Mouse (Mus musculus): ENCODE data around the gene Orm1. TPM values are rescaled to one million over a fixed set of nuclear protein-coding genes. Genes with fewer than 3 reads are reported as not detected.
A peak's percentile ranks its signal among the peaks of the same experiment; 100 is the strongest.

Gene Orm1
- polyA plus RNA-seq (2021), result 0.42 TPM

GRCm38 (mm10) chr4:63344295-63344694 is at the start of gene Orm1:
Gene Orm1, plus strand, starts transcription at chr4:63344560.
- no peak for DNase-seq (ENCODE audit: low read depth, low spot score)
- H3K27me3 ChIP-seq, result no peaks in the 10 kb centered on the region
- ATAC-seq, result peak; percentile 29
- ChIA-PET POLR2A (interaction anchor here (1.2 kb wide), 1 partner anchor 10 kb away, joined by 4 read pairs; no protein-coding TSS in a partner anchor), CTCF (interaction anchor here (1.1 kb wide), 1 partner anchor 10 kb away, joined by 3 read pairs; no protein-coding TSS in a partner anchor)
- in situ Hi-C loops (cut with MboI; ENCODE audit: low pct_unique_long_range_greater_than_20kb), result no loop called here
- TF ChIP-seq CTCF (IDR thresholded peaks at IDR 0.05), result no peak

DNA sequence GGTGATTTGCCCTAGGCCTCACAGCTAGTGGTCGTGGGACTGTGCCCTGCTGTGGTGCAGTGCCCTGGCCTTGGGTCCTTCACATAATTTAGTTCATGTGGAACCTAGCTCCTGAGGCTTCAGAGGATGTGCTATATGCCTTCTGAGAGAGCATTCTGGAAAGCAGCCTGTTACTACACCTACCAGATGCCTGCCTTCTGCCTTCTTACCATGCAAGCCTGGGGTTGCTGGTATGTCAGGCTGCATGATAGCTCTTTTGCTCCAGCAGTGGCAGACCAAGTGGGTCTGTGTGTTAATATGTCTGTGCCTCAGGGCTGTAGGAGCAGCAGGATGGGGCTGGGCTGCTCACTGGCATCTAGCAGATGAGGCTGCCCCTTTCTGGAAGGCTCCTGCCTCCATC is 48.7 kb upstream of the Orm1 start:
- ChIA-PET POLR2A (no interaction called here), CTCF (no interaction called here)
- no peak for DNase-seq (ENCODE audit: low read depth, low spot score)
- ATAC-seq, result no peak
- in situ Hi-C loops (cut with MboI; ENCODE audit: low pct_unique_long_range_greater_than_20kb), result no loop called here
- no peaks in the 10 kb centered on the region for H3K27me3 ChIP-seq
- TF ChIP-seq CTCF (IDR thresholded peaks at IDR 0.05), result no peak

DNA sequence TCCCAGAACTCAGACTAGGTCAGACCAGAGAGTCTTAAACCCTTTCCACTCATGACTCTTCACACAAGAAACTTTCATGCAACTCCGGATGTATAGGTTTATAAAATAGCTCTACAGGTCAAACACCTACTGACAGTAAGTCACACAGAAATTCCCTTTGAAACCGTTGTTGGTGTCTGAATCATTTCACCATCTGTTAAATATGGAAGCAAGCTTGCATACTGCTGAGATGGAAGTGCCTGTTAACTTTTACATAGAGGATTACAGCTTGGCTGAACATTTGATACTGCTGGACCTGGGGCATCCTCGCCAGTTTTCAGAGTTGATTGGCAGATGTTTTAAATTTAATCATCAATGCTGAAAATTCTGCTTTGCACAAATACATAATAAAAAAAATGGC is 48.1 kb upstream of the Orm1 start:
- POLR2A ChIA-PET, result no interaction called here
- CTCF ChIA-PET, result no interaction called here
- no peak for TF ChIP-seq CTCF (IDR thresholded peaks at IDR 0.05)
- DNase-seq (ENCODE audit: low read depth, low spot score), result no peak
- H3K27me3 ChIP-seq, result no peaks in the 10 kb centered on the region
- in situ Hi-C loops (cut with MboI; ENCODE audit: low pct_unique_long_range_greater_than_20kb), result no loop called here
- no peak for ATAC-seq

GRCm38 (mm10) chr4:63296876-63297275 is 47.5 kb upstream of the Orm1 start:
- DNase-seq (ENCODE audit: low read depth, low spot score) (no peak), ATAC-seq (no peak)
- no peak for TF ChIP-seq CTCF (IDR thresholded peaks at IDR 0.05)
- in situ Hi-C loops (cut with MboI; ENCODE audit: low pct_unique_long_range_greater_than_20kb), result no loop called here
- no peaks in the 10 kb centered on the region for H3K27me3 ChIP-seq
- POLR2A ChIA-PET, result no interaction called here
- CTCF ChIA-PET, result interaction anchor here (1.0 kb wide), 1 partner anchor 80 kb away, joined by 3 read pairs; no protein-coding TSS in a partner anchor

DNA sequence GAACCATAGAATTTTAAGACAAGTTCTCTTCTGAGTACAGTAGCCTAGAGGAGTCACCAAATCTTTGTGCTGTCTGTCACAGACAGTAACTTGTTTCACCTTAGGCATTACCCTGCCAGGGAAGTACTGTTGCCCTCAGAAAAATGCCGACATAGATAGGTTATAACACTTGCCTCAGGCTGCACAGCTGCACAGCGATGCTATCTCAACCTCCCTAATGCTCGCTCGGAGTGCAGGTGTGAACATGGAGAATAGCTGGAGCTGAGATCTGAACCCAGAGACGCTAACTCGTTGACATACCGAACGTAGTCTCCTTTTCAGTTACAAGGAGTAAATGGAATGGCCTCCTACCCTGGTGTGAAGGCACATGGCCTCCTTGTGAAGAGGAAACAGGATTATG is 46.2 kb upstream of the Orm1 start:
- TF ChIP-seq CTCF (IDR thresholded peaks at IDR 0.05), result no peak
- no peaks in the 10 kb centered on the region for H3K27me3 ChIP-seq
- in situ Hi-C loops (cut with MboI; ENCODE audit: low pct_unique_long_range_greater_than_20kb), result no loop called here
- ChIA-PET POLR2A (no interaction called here), CTCF (interaction anchor here (1.0 kb wide), 1 partner anchor 82 kb away, joined by 3 read pairs; no protein-coding TSS in a partner anchor)
- ATAC-seq, result no peak
- no peak for DNase-seq (ENCODE audit: low read depth, low spot score)

GRCm38 (mm10) chr4:63302641-63303040 is 41.7 kb upstream of the Orm1 start:
- ATAC-seq (no peak), DNase-seq (ENCODE audit: low read depth, low spot score) (no peak)
- ChIA-PET CTCF (no interaction called here), POLR2A (no interaction called here)
- H3K27me3 ChIP-seq, result no peaks in the 10 kb centered on the region
- no peak for TF ChIP-seq CTCF (IDR thresholded peaks at IDR 0.05)
- in situ Hi-C loops (cut with MboI; ENCODE audit: low pct_unique_long_range_greater_than_20kb), result no loop called here

DNA sequence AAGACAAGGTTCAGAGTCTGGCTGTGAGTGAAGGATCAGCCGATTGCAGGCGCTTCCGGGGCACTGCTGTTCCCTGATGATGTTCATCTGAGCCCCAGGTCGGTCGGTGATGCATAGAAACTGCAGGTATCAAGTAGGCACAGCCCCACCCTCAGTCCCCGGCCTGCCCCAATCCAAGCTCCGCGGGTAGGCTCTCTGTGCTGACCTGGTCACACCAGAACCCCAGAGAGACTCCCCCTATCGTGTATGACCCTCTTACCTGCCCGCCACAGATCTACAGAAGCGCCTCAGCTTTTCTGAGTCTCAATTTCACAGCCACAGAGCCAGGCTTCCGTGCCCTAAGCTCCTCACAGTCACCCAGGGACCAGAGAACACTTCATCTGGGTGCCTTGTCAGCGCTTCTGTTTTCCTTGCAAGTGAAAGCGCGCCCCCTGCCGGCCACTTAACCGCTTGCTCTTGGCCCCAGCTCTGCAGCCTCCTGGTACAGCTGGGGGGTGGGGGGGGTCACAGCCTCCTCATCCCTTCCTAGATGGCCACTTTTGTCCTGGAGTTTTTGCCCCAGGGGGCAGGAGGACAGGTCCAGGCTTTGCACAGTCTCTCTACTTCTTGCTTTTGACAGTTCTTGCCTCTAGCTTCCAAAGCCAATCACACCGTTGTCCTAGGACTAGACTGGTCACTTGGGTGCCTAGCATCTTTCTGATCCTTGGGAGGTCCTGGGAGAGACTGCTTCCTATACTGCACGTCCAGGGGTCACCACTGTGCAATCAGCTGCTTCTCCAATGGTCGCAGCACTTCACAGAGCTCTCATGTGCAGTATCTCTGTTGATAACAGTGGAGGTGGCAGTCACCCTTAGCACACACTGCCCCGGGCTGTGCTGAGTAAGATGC is 36.9 kb upstream of the Orm1 start:
- no peaks in the 10 kb centered on the region for H3K27me3 ChIP-seq
- CTCF ChIA-PET, result interaction anchor here (0.7 to 2.7 kb wide), 12 partner anchors 8 to 126 kb away, joined by 3 to 20 read pairs (median 4); no protein-coding TSS in a partner anchor
- DNase-seq (ENCODE audit: low read depth, low spot score), result no peak
- in situ Hi-C loops (cut with MboI; ENCODE audit: low pct_unique_long_range_greater_than_20kb), result loop anchor here (5.0 kb wide), 1 partner anchor 90 kb away; no protein-coding TSS in a partner anchor
- POLR2A ChIA-PET, result interaction anchor here (1.2 kb wide), 1 partner anchor 91 kb away, joined by 3 read pairs; no protein-coding TSS in a partner anchor
- no peak for TF ChIP-seq CTCF (IDR thresholded peaks at IDR 0.05)
- no peak for ATAC-seq

- H3K27me3 ChIP-seq, result no peaks in the 10 kb centered on the region
- no peak for DNase-seq (ENCODE audit: low read depth, low spot score)
- in situ Hi-C loops (cut with MboI; ENCODE audit: low pct_unique_long_range_greater_than_20kb), result loop anchor here (5.0 kb wide), 1 partner anchor 91 kb away; no protein-coding TSS in a partner anchor
- TF ChIP-seq CTCF (IDR thresholded peaks at IDR 0.05), result no peak
- ATAC-seq, result no peak
- ChIA-PET POLR2A (no interaction called here), CTCF (interaction anchor here (1.2 to 2.7 kb wide), 5 partner anchors 56 to 96 kb away, joined by 3 to 20 read pairs (median 5); no protein-coding TSS in a partner anchor)
These were observed 36.0 kb upstream of the Orm1 start for GRCm38 (mm10) chr4:63308316-63308715.

DNA sequence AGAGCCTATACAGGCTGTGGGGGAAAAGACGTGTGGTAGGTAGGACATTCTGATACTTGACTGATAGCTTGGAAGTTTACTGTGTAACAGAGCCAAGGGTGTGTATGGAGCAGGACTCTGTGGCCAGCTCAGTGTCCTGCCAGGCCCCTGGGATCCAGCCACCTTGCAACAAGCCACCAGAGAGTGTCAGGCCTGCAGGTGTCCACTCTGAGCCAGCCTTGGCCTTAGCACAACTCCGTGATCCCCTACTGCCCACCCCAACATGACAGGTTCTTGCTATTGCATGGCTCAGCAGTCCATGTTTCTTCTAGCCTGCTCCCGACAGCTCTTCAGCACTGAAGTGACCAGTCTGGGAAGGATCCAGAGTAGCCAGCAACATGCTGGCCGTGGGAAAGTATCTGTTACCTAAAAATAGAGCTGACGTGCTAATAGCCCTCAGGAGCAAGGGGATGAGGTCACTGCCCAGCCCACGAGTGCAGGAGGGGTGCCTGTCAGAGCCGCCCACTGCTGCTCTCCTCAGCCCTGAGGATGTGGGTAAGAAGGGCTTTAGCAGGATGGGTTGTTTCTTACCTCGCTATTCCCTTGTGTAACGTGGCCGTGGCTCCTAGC is 34.0 kb upstream of the Orm1 start:
- ChIA-PET CTCF (interaction anchor here (1.0 to 2.4 kb wide), 3 partner anchors 39 to 108 kb away, joined by 3 to 13 read pairs (median 3); partner anchors contain the start of gene Col27a1), POLR2A (no interaction called here)
- ATAC-seq (peak; percentile 74), DNase-seq (ENCODE audit: low read depth, low spot score) (no peak)
- in situ Hi-C loops (cut with MboI; ENCODE audit: low pct_unique_long_range_greater_than_20kb), result no loop called here
- no peaks in the 10 kb centered on the region for H3K27me3 ChIP-seq
- no peak for TF ChIP-seq CTCF (IDR thresholded peaks at IDR 0.05)

DNA sequence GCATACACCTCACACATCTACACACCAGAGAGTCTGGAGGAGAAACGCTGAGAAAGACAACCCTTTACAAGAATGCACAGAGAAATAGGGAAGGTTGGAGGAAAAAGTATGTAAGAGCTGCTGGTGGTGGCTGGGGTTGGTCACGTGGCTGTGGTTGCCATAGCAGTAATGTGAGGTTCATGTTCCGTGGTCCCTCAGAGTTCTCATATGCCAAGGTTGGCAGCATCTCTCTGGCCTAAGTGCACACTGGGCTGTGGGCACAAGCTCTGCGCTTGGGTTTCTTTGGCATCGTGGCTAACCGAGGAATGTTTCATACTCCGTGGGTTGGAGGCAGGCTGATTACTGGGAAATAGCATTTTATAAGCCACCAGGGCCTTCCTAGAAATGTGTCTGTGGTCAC is 32.9 kb upstream of the Orm1 start:
- in situ Hi-C loops (cut with MboI; ENCODE audit: low pct_unique_long_range_greater_than_20kb), result no loop called here
- TF ChIP-seq CTCF (IDR thresholded peaks at IDR 0.05), result no peak
- DNase-seq (ENCODE audit: low read depth, low spot score), result no peak
- no peak for ATAC-seq
- CTCF ChIA-PET, result interaction anchor here (1.0 to 2.4 kb wide), 3 partner anchors 51 to 110 kb away, joined by 3 to 13 read pairs (median 3); partner anchors contain the start of gene Col27a1
- POLR2A ChIA-PET, result interaction anchor here (0.6 kb wide), 1 partner anchor 122 kb away, joined by 3 read pairs; no protein-coding TSS in a partner anchor
- H3K27me3 ChIP-seq, result no peaks in the 10 kb centered on the region

Data from Patski (cell line).